Mouse (Mus musculus) brain, embryonic 14.5 days (tissue): ENCODE results near the gene Pilrb2. TPM values are rescaled to one million over a fixed set of nuclear protein-coding genes. Genes with fewer than 3 reads are reported as not detected.
"Not testable (repeated sequence)": the region's sequence is repeated elsewhere in the genome, so short reads cannot be mapped to it uniquely, and the experiment has no call there.

ENCODE experiments used
- DNase-seq: peaks from one replicate; pipeline ENCODE4 v3.0.0-alpha.2; 2011; ENCODE audit warnings: low read depth
- CTCF ChIP-seq: fragments of 200-500 bp; IDR thresholded peaks from 2 replicates; pipeline ENCODE4 v1.5.1; 2012; ENCODE audit warnings: inconsistent platforms, mild to moderate bottlenecking, moderate library complexity, borderline replicate concordance; ENCODE audit not compliant: insufficient read depth, insufficient read length; ENCODE audit errors: extremely low read depth
- POLR2A ChIP-seq: fragments of 200-500 bp; IDR thresholded peaks from 2 replicates; pipeline ENCODE4 v1.6.1; 2012; ENCODE audit warnings: mild to moderate bottlenecking, inconsistent platforms, borderline replicate concordance; ENCODE audit not compliant: poor library complexity, insufficient read depth, insufficient read length, severe bottlenecking; ENCODE audit errors: extremely low read depth
- polyA plus RNA-seq: library from polyadenylated mRNA; depleted of rRNA; stranded (reverse); fragments of >200 nt; gene quantifications from 2 replicates; pipeline ENCODE4 v1.2.3, GENCODE M21; 2012; rRNA removed

Pilrb2 gene
- polyA plus RNA-seq: 0.08 TPM in 1 of 2 replicates, not detected in the other

GRCm38 (mm10) chr5:137871644-137872380, at the start of gene Pilrb2:
TSS of gene Pilrb2 (minus strand) at chr5:137871815.
- not testable (repeated sequence) for DNase-seq

- no peak for DNase-seq
- TF ChIP-seq POLR2A (no peak), CTCF (no peak)
These were observed 43.9 kb upstream of the Pilrb2 start for GRCm38 (mm10) chr5:137915550-137915949.

GRCm38 (mm10) chr5:137914508-137914907, 42.9 kb upstream of the Pilrb2 start:
- TF ChIP-seq POLR2A (no peak), CTCF (no peak)
- peak; percentile 2 for DNase-seq

GRCm38 (mm10) chr5:137909564-137910262, 38.1 kb upstream of the Pilrb2 start:
- TF ChIP-seq POLR2A: no peak
- no peak for DNase-seq

DNA sequence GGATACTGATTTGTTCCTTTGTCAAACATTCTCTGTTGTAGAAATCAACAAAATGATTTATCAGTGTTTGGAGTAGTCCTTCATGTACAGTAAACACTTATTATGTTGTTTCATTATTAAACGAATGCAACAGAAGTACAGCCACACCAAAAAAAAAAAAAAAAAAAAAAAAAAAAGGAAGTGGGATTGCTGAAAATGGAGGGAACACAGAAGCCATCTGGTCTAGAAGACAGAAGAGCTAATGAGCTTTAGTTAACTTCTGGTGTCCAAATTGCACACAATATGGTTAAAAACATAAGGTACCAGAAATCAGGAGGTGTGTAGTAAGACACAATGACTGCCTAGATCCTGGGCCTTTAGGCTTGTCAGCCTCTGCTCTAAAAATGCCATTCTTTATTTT, 26.2 kb upstream of the Pilrb2 start:
- no peak for DNase-seq
- TF ChIP-seq POLR2A (no peak), CTCF (no peak)

- DNase-seq: peak; percentile 1
- TF ChIP-seq POLR2A: no peak
- peak; percentile 29; the same call in 1 of the 2 replicates for TF ChIP-seq CTCF
These were observed 21.3 kb upstream of the Pilrb2 start for GRCm38 (mm10) chr5:137892954-137893353.

DNA sequence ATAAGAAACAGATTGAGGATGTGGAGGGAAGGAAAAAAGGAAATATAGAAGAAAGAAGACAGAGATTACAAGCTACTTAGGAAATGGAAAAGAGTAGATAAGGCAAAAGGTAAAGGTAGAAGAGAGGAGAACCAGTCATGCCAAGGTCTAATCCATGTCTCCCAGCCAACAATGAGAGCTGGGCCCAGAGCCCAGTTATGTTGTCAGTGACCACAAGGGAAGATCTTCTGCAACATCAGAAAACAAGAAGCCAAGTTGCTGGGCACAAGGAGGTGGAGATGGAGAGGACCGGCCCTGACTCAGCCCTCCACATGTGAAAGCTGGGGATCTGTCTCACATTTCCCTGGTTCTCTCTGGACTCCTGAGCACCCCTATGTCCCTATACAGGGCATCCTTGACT, 16.1 kb upstream of the Pilrb2 start:
- no peak for TF ChIP-seq POLR2A
- no peak for TF ChIP-seq CTCF
- no peak for DNase-seq

DNA sequence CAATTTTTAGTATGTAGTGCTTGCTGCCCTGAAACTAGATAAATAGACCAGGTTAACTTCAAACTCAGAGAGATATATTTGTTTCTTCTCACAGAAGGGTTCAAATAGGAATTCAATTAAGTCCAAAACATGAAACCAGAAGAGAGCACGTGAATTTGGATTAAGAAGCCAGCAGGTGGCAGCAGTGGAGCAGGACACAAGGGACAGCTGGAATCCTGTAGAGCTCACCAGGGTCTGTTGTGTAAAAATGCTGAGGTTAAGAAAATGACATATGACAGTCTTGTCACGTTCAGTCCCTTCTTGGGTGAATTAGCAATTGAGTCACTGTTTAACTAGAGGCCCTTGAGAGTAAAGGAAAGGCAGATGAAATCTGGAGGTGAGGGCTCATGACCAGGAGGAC, 14.3 kb upstream of the Pilrb2 start:
- DNase-seq: peak; percentile 78
- TF ChIP-seq CTCF: peak; percentile 66; the same call in 1 of the 2 replicates
- TF ChIP-seq POLR2A: no peak

DNA sequence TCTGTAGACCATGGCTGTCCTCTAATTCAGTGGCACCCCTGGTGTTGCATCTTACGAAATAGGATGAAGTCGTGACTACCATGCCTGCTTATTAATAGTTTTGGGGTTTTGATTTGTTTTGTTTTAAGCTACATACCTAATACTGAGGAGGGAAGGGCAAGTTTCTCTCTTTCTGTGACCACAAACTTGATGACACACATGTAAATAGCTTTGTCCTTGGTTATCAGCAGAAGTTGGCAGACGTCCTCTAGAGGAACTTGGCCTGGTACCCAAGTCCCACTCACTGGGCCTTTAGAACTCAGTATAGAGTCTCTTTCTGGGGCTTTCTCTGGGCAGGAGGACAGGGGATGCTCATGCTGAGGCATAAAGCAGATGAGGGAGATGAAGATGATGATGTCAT, 11.7 kb upstream of the Pilrb2 start:
- no peak for DNase-seq
- TF ChIP-seq POLR2A (no peak), CTCF (no peak)

- DNase-seq: no peak
- TF ChIP-seq POLR2A: no peak
- TF ChIP-seq CTCF: no peak
These were observed 11.3 kb upstream of the Pilrb2 start for GRCm38 (mm10) chr5:137882922-137883321.

- DNase-seq: peak; percentile 4
- TF ChIP-seq POLR2A (no peak), CTCF (peak; percentile 30; the same call in 1 of the 2 replicates)
These were observed 6.2 kb upstream of the Pilrb2 start for GRCm38 (mm10) chr5:137877860-137878259.

GRCm38 (mm10) chr5:137875054-137875453, 3.4 kb upstream of the Pilrb2 start:
- DNase-seq: no peak
- TF ChIP-seq CTCF (no peak), POLR2A (no peak)

GRCm38 (mm10) chr5:137872381-137872702, 727 bp upstream of the Pilrb2 start:
- not testable (repeated sequence) for DNase-seq

GRCm38 (mm10) chr5:137868600-137868999, 3.0 kb downstream of the Pilrb2 start:
- not testable (repeated sequence) for DNase-seq

GRCm38 (mm10) chr5:137864008-137864407, 7.6 kb downstream of the Pilrb2 start:
- not testable (repeated sequence) for DNase-seq

- DNase-seq: not testable (repeated sequence)
These were observed 13.5 kb downstream of the Pilrb2 start, which contains the start of gene Pilrb1 for GRCm38 (mm10) chr5:137857960-137858710. TSS of gene Pilrb1 (minus strand) at chr5:137858106.

DNA sequence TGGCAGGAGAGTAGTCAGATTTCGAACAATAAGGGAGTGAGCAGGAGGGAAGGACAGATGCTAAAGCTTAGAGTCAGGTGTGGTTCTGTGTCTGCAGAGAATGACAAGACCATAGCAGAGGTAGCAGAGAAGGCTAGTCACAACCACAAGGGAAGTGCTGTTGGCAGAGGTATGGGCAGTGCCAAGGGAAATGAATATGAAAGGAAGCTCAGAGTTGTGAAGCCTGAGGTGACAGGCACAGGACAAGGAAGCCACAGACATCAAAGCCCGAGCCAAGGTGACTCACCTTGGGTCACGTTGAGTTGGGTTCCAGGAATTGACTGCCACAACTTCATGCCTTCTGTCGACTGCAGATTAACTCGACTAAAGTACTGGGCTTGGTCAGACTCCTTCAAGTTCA, 14.7 kb downstream of the Pilrb2 start:
- not testable (repeated sequence) for DNase-seq

- not testable (repeated sequence) for DNase-seq
These were observed 16.7 kb downstream of the Pilrb2 start for GRCm38 (mm10) chr5:137854907-137855306.

- DNase-seq: not testable (repeated sequence)
These were observed 21.3 kb downstream of the Pilrb2 start for GRCm38 (mm10) chr5:137850313-137850712.
